Mouse (Mus musculus) brain, embryonic 14.5 days (tissue): ENCODE data around the gene Rbm7.

Source experiments
- CTCF ChIP-seq: fragments of 200-500 bp; IDR thresholded peaks from 2 replicates; pipeline ENCODE4 v1.5.1; 2012; ENCODE audit warnings: inconsistent platforms, mild to moderate bottlenecking, moderate library complexity, borderline replicate concordance; ENCODE audit not compliant: insufficient read depth, insufficient read length; ENCODE audit errors: extremely low read depth
- POLR2A ChIP-seq: fragments of 200-500 bp; IDR thresholded peaks from 2 replicates; pipeline ENCODE4 v1.6.1; 2012; ENCODE audit warnings: mild to moderate bottlenecking, inconsistent platforms, borderline replicate concordance; ENCODE audit not compliant: poor library complexity, insufficient read depth, insufficient read length, severe bottlenecking; ENCODE audit errors: extremely low read depth

- TF ChIP-seq CTCF (no peak), POLR2A (no peak)
Observed at GRCm38 (mm10) chr9:48444821-48445220, 50.3 kb downstream of the Rbm7 start.
